Mouse (Mus musculus): Measurements from ENCODE around the gene I830077J02Rik.
"Not testable (repeated sequence)": the region's sequence is repeated elsewhere in the genome, so short reads cannot be mapped to it uniquely, and the experiment has no call there.

I830077J02Rik gene

DNA sequence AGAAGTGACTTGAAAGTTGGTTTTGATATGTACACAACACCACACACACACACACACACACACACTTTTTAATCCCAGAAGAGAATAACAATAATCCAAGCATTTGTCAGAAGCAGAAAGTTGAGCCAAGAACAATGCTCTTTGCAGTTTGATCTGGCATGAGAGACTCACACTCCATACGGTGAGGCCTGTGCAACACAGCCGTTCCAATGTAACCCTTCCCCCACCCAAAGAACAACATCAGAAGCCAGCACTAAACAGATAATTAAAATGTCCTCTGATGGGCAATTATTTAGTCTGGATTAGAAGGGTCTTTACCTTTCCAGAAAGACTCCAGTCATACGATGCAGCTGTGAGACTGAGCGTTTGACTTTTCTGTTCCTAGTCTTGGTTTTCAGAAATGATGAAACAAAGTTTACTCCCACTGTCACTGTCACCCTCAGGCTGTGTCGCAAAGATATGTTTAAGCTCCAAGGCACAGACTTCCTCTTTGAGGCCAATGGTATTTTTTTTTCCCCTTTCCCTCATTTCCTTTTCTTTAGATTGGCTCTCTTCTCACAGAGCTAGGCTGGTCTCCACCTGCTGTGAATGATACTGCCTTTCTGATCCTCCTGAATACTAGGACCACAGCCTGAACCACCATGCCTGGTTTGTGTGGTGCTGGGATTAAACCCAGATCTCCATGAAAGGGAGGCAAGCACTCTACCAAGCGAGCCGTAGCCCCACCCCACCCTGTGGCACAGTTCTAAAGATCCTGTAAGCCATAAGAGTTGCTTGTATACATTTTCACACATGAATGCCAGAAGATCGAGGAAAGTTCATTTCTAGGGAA lies at the start of gene I830077J02Rik:
Gene I830077J02Rik, minus strand, starts transcription at position 425 of the 832 bp plus-strand sequence.
- DNase-seq (ENCODE audit: low read depth), result no peak

DNA sequence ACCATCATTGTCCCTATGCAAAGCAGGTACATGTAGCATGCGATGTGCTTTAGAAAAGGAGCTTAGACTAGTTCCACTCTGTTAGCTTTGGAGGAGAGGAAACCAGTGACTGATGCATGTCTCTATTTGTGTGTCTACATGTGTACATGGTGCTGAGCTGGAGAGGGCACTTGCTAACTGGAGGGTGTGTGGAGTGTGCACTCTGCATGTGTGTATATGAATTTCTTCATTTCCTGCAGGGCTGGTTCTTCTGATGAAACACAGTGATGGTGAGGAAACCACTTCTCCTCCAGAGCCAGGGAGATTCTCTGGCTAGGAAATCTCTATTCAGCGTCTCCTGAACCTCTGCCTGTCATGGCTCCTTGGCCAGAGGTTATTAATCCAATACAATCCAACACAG lies 41.7 kb upstream of the I830077J02Rik start:
- no peak for DNase-seq (ENCODE audit: low read depth)

DNA sequence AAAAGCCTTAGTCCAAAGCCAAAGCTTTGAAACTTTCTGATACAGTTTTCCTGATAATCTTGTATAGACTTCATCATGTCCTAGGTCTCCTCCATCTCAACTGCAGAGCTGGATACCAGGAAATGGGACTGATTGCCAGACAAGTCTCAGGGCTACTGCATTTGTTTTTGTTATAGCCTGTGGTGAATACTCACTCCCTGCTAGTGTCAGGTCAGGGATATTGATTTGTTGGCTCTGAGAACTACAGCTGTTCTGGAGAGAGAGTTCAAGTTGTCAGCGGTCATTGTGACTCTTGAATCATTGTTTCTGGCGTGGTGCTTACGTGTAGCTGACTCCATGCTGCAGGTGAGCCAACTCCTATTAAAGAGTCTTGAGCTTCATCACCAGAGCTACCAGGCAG lies 40.9 kb upstream of the I830077J02Rik start, which contains the start of gene Ovgp1:
Gene Ovgp1, plus strand, starts transcription at position 301 of the 400 bp plus-strand sequence.
- DNase-seq (ENCODE audit: low read depth), result no peak

- DNase-seq (ENCODE audit: low read depth), result no peak
Observed at GRCm38 (mm10) chr3:105971831-105972446, 39.5 kb upstream of the I830077J02Rik start.

DNA sequence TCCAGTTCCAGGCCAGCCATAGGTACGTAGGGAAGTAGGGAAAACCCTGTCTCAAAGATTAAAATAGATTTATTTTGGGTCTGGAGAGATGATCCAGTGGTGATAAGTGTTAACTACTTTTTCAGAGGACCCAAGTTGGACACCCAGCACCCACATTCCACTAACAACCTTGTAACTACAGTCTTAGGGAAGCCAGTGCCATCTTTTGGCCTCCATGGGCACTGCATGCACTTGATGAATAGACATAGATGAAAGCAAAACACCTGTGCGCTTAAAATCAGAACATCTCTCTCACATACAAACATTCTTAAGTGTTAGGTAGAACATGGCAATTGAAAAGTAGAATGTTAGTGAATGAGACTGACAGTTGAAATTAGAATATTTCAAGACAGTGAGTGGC lies 28.2 kb upstream of the I830077J02Rik start:
- DNase-seq (ENCODE audit: low read depth), result no peak

- DNase-seq (ENCODE audit: low read depth), result no peak
Observed at GRCm38 (mm10) chr3:105959999-105960398, 27.5 kb upstream of the I830077J02Rik start, which contains the start of gene Atp5f1. Gene Atp5f1 (minus strand): TSS chr3:105960099.

- DNase-seq (ENCODE audit: low read depth), result no peak
Observed at GRCm38 (mm10) chr3:105959585-105959984, 27.1 kb upstream of the I830077J02Rik start.

- peak; percentile 96 for DNase-seq (ENCODE audit: low read depth)
Observed at GRCm38 (mm10) chr3:105958974-105959580, 26.6 kb upstream of the I830077J02Rik start, which contains the start of gene Wdr77. Gene Wdr77 (plus strand): TSS chr3:105959369.

GRCm38 (mm10) chr3:105958204-105958603 lies 25.7 kb upstream of the I830077J02Rik start:
- no peak for DNase-seq (ENCODE audit: low read depth)

- DNase-seq (ENCODE audit: low read depth), result no peak
Observed at GRCm38 (mm10) chr3:105957235-105957634, 24.8 kb upstream of the I830077J02Rik start.

DNA sequence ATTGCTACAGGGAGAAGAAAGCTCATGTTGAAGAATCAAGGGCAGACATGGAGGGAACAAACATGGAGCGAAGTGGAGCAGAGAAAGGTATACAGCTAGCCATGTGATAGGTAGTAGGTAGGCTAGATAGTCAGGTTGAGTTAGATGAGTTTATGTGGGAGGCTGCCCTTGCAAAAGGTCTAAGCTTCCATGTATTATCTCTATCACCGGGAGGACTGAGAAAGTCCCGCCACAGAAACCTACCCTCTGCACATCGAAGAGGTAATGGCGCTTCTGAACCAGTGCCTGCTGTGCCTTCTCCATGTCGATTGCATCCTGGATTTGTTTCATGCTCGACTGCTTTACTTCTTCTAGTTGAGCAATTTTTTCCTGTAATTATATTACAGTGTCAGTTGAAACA lies 18.9 kb upstream of the I830077J02Rik start:
- no peak for DNase-seq (ENCODE audit: low read depth)

GRCm38 (mm10) chr3:105936111-105936510 lies 3.6 kb upstream of the I830077J02Rik start:
- no peak for DNase-seq (ENCODE audit: low read depth)

GRCm38 (mm10) chr3:105935033-105935432 lies 2.6 kb upstream of the I830077J02Rik start:
- peak; percentile 36 for DNase-seq (ENCODE audit: low read depth)

- no peak for DNase-seq (ENCODE audit: low read depth)
Observed at GRCm38 (mm10) chr3:105933926-105934325, 1.5 kb upstream of the I830077J02Rik start.

DNA sequence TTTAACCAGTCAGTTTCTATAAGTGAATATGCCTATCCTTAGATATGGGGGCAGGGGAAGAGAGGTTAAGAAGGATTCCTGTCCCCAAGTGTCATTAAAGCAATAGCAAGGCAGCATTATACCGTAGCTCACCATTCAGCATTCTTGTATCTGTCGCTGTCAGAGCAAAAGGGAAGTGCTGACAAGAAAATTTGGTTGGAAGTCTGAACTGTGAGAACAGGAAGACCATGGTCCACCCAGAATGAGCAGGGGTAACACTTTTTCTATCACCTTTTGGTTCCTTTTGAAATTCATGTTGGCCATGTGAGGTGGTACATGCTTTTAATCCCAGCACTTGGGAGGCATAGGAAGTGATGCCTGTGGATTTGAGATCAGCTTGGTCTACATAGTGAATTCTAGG lies 1.4 kb downstream of the I830077J02Rik start:
- DNase-seq (ENCODE audit: low read depth), result no peak

DNA sequence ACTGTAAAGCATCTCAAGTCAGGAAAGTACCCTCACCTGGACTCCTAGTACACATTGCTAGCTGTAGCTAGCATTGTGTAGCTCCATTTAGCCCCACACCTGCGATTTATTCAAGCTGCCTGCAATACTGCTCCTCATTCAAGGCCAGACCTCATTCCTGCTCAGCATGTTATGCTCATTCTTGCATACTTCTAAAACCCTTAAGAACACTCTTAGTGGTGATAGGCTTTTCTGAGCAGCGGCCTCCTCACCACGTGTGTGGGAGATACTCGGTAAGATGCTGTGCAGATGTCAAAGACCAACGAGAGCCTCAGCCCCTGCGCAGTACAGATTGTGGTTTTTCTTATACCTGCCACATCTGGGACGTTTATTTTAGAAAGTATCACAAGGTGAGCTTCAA lies 2.6 kb downstream of the I830077J02Rik start:
- DNase-seq (ENCODE audit: low read depth), result no peak

DNA sequence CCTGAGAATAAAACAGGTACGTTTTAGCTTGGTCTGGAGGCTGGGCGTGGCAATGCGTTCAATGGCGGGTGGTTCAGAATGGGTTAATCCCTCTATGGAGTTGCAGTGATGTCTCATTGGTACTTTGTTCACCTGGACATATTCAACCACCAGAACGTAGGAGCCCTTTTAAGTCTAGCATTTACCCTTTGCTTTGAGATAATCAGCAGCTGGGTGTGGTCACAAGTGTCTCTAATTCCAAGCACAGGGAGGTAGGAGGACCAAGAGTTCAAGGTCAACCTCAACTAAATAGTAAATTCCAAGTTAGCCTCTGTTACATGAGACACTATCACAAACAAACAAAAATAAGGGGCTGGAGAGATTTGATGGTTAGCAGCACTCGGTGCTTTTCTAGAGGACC lies 3.7 kb downstream of the I830077J02Rik start:
- DNase-seq (ENCODE audit: low read depth), result no peak

- DNase-seq (ENCODE audit: low read depth), result no peak
Observed at GRCm38 (mm10) chr3:105928195-105928569, 4.3 kb downstream of the I830077J02Rik start.

GRCm38 (mm10) chr3:105927561-105928194 lies 4.8 kb downstream of the I830077J02Rik start:
- DNase-seq (ENCODE audit: low read depth), result no peak

GRCm38 (mm10) chr3:105924616-105925015 lies 7.8 kb downstream of the I830077J02Rik start:
- no peak for DNase-seq (ENCODE audit: low read depth)

DNA sequence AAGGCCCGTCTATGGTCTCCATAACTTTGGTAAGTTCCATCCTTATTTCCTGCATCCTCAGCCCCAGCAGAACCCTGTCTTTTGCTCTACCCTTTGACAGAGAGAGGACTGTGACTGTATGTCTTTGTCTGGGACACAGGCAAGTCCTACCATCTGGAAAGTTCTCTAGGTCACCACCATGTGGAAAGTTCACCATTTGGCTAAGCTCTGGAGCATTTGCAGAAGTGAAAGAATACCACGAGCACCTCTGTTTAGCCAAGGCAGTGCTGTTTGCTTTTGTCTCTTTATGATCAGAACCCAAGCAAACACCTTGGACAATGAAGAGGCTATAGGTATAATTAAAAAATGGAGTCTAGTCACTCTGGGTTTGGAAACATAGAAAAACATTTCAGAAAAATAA lies 10.5 kb downstream of the I830077J02Rik start:
- DNase-seq (ENCODE audit: low read depth), result no peak

- not testable (repeated sequence) for DNase-seq (ENCODE audit: low read depth)
Observed at GRCm38 (mm10) chr3:105920743-105921142, 11.7 kb downstream of the I830077J02Rik start.
